Mouse (Mus musculus) stomach, adult 2 months (tissue): ENCODE measurements around the gene Rrp15. TPM values are rescaled to one million over a fixed set of nuclear protein-coding genes. Genes with fewer than 3 reads are reported as not detected.

Experiments used
- polyA plus RNA-seq: library from polyadenylated mRNA; depleted of rRNA; stranded (reverse); fragments of >200 nt; gene quantifications from 2 replicates; pipeline ENCODE4 v1.2.3, GENCODE M21; 2012; rRNA removed

Rrp15 gene
- 0.45 and 0.67 TPM in 2 replicates for polyA plus RNA-seq

DNA sequence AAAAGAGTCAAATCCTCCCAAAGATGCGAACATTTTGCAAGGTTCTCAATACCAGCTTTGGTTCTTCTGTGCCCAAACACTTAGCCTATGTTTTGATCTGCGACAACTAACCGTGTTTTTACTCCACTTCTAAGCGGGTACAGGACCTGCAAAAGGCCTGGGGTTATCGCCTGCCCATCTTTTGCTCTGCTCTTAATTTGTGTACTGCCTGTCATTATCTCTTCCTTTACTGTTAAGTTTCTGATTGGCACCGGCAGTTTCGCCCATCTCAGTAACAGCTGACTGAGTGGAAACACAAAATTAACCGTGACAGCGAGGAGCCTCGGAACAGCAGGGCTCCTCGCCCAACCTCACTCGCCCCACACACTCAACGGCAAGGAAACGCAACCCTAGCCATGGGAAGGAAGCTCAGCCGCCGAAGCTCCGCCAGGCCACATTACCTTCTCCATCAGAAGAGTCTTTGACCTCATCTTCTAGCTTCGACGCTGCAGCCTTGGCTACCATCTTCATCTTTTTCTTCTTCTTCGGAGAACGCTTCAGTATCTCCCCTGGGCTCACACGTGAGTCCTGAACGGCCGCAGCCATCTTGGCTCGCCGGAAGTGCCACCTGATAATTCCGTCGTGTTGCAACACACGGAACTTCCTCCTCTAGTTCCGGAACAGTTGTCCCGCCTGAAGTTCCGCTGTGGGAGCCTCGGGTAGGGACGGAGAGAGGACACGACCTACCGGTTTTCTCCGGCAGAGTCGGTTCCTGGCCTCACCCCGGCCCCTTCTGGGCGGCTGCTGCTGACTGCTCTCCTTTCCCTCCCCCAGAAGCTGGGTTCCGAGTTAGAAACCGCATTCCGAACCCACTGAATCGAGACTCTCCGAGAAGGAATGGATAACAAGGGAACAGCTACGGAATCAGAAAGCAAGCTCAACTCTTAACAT is at the start of gene Rrp15:
Gene Rrp15, minus strand, starts transcription at position 635 of the 930 bp plus-strand sequence.

GRCm38 (mm10) chr1:186705915-186706248 is 43.3 kb downstream of the Rrp15 start, which contains the start of gene Tgfb2:
TSS of gene Tgfb2 (minus strand) at chr1:186705989.

Other genes with a start within 250 kb of the Rrp15 start
- gene Tgfb2, start 43.4 kb downstream of the Rrp15 start, polyA plus RNA-seq = 0.87 and 1.1 TPM in 2 replicates
- gene D1Pas1, start 218.1 kb upstream of the Rrp15 start, polyA plus RNA-seq = not detected in 2 replicates